Mouse (Mus musculus) liver, adult 2 months (tissue): ENCODE results near the gene Dip2c.

Source experiments
- CTCF ChIP-seq: fragments of 200-500 bp; IDR thresholded peaks from 2 replicates; pipeline ENCODE4 v1.5.1; 2011; ENCODE audit warnings: low read depth, low read length, control low read depth
- POLR2A ChIP-seq: fragments of 200-500 bp; IDR thresholded peaks from 2 replicates; pipeline ENCODE4 v1.6.1; 2011; ENCODE audit warnings: low read length, control low read depth; ENCODE audit not compliant: insufficient read depth; ENCODE audit errors: extremely low read depth

DNA sequence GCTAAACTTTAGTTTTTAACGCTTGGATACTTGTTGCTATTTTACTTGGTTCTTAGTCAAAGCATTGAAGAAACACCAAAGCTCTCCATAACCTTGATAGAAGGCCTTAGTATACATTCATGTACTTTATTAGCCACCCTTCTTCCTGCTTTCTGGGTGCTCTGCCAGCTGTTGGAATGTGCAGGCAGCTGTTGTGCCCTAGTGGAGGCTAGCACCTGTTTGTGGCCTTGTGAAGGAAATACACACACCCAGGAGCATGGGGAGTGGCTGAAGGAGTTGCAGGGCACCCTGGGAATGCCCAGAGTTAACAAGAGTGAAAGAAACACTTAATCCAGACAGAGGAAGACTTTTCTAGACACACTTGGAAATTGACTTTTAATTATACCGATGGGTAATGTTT lies 43.4 kb downstream of the Dip2c start:
- TF ChIP-seq CTCF (no peak), POLR2A (no peak)
